Mouse (Mus musculus): ENCODE results near the gene Srsf10. TPM values are rescaled to one million over a fixed set of nuclear protein-coding genes. Genes with fewer than 3 reads are reported as not detected.

Gene Srsf10
- total RNA-seq (2021), result 10 to 100 TPM; 71.0 to 77.4 TPM
- long read RNA-seq, experiment 1, transcript Srsf10-203 (6 exons, 2,225 nt), result minor isoform, 6 of 47 reads
- long read RNA-seq, experiment 1, transcript Srsf10-204 (6 exons, 3,058 nt), result major isoform, 15 of 47 reads
- long read RNA-seq, experiment 1, transcript Srsf10-205 (6 exons, 3,754 nt), result minor isoform, 14 of 47 reads
- long read RNA-seq, experiment 1, partial matches to known transcripts, result 0 of 47 reads
- long read RNA-seq, experiment 1, other reads (novel, unspliced or antisense), result 11 of 47 reads
- long read RNA-seq, experiment 2, transcript Srsf10-205 (6 exons, 3,754 nt), result major isoform, 25 of 67 reads
- long read RNA-seq, experiment 2, transcript Srsf10-204 (6 exons, 3,058 nt), result minor isoform, 18 of 67 reads
- long read RNA-seq, experiment 2, transcript Srsf10-202 (6 exons, 3,055 nt), result minor isoform, 8 of 67 reads
- long read RNA-seq, experiment 2, partial matches to known transcripts, result 2 of 67 reads
- long read RNA-seq, experiment 2, other reads (novel, unspliced or antisense), result 12 of 67 reads

GRCm38 (mm10) chr4:135855536-135856222 lies at the start of gene Srsf10:
TSS of gene Srsf10 (plus strand) at chr4:135855747.
- intact Hi-C loops (cut with DNase I), result loop anchor here (1.0 to 5.0 kb wide), 2 partner anchors 18 to 33 kb away; partner anchors contain the start of gene Pnrc2
- peak; percentile 95 to 96 for DNase-seq (ENCODE audit: low spot score in 2 of 2)

- intact Hi-C loops (cut with DNase I), result no loop called here
- no peak for DNase-seq (ENCODE audit: low spot score in 2 of 2)
Measured at GRCm38 (mm10) chr4:135814896-135815295, 40.7 kb upstream of the Srsf10 start.

- peak in 1 of 2 experiments; percentile 59 for DNase-seq (ENCODE audit: low spot score in 2 of 2)
- intact Hi-C loops (cut with DNase I), result no loop called here
Measured at GRCm38 (mm10) chr4:135816905-135817622, 38.5 kb upstream of the Srsf10 start.

GRCm38 (mm10) chr4:135818366-135818765 lies 37.2 kb upstream of the Srsf10 start:
- intact Hi-C loops (cut with DNase I), result no loop called here
- DNase-seq (ENCODE audit: low spot score in 2 of 2), result no peak

- intact Hi-C loops (cut with DNase I), result loop anchor here (5.0 kb wide), 1 partner anchor 37 kb away; the partner anchor contains the start of gene Srsf10
- no peak for DNase-seq (ENCODE audit: low spot score in 2 of 2)
Measured at GRCm38 (mm10) chr4:135819826-135820526, 35.6 kb upstream of the Srsf10 start.

- DNase-seq (ENCODE audit: low spot score in 2 of 2), result no peak
- intact Hi-C loops (cut with DNase I), result loop anchor here (5.0 kb wide), 1 partner anchor 36 kb away; the partner anchor contains the start of gene Srsf10
Measured at GRCm38 (mm10) chr4:135821772-135822171, 33.8 kb upstream of the Srsf10 start.

GRCm38 (mm10) chr4:135823298-135823697 lies 32.2 kb upstream of the Srsf10 start:
- intact Hi-C loops (cut with DNase I), result loop anchor here (5.0 kb wide), 1 partner anchor 34 kb away; the partner anchor contains the start of gene Srsf10
- DNase-seq (ENCODE audit: low spot score in 2 of 2), result peak in 1 of 2 experiments; percentile 60

- intact Hi-C loops (cut with DNase I), result loop anchor here (5.0 kb wide), 1 partner anchor 33 kb away; the partner anchor contains the start of gene Srsf10
- DNase-seq (ENCODE audit: low spot score in 2 of 2), result no peak
Measured at GRCm38 (mm10) chr4:135824254-135824653, 31.3 kb upstream of the Srsf10 start.

GRCm38 (mm10) chr4:135828491-135828890 lies 27.1 kb upstream of the Srsf10 start:
- peak; percentile 84 to 90 for DNase-seq (ENCODE audit: low spot score in 2 of 2)
- intact Hi-C loops (cut with DNase I), result no loop called here

GRCm38 (mm10) chr4:135832070-135832469 lies 23.5 kb upstream of the Srsf10 start:
- peak in 1 of 2 experiments; percentile 28 for DNase-seq (ENCODE audit: low spot score in 2 of 2)
- intact Hi-C loops (cut with DNase I), result no loop called here

GRCm38 (mm10) chr4:135833301-135834123 lies 22.0 kb upstream of the Srsf10 start:
- no peak for DNase-seq (ENCODE audit: low spot score in 2 of 2)

GRCm38 (mm10) chr4:135834124-135834717 lies 21.3 kb upstream of the Srsf10 start:
- intact Hi-C loops (cut with DNase I), result no loop called here
- no peak for DNase-seq (ENCODE audit: low spot score in 2 of 2)

More at GRCm38 (mm10) chr4:135833301-135834123, 22.0 kb upstream of the Srsf10 start:
- intact Hi-C loops (cut with DNase I), result no loop called here

- intact Hi-C loops (cut with DNase I), result no loop called here
- DNase-seq (ENCODE audit: low spot score in 2 of 2), result no peak
Measured at GRCm38 (mm10) chr4:135838925-135839292, 16.6 kb upstream of the Srsf10 start.

GRCm38 (mm10) chr4:135839293-135840011 lies 16.1 kb upstream of the Srsf10 start:
- peak in 1 of 2 experiments; percentile 39 for DNase-seq (ENCODE audit: low spot score in 2 of 2)
- intact Hi-C loops (cut with DNase I), result no loop called here

- intact Hi-C loops (cut with DNase I), result no loop called here
- no peak for DNase-seq (ENCODE audit: low spot score in 2 of 2)
Measured at GRCm38 (mm10) chr4:135844400-135844799, 11.1 kb upstream of the Srsf10 start.

GRCm38 (mm10) chr4:135847581-135847980 lies 8.0 kb upstream of the Srsf10 start:
- DNase-seq (ENCODE audit: low spot score in 2 of 2), result no peak
- intact Hi-C loops (cut with DNase I), result no loop called here

Measured in left cerebral cortex, postnatal 14 days (tissue).